Mouse (Mus musculus): ENCODE measurements around the gene Sesn1.

DNA sequence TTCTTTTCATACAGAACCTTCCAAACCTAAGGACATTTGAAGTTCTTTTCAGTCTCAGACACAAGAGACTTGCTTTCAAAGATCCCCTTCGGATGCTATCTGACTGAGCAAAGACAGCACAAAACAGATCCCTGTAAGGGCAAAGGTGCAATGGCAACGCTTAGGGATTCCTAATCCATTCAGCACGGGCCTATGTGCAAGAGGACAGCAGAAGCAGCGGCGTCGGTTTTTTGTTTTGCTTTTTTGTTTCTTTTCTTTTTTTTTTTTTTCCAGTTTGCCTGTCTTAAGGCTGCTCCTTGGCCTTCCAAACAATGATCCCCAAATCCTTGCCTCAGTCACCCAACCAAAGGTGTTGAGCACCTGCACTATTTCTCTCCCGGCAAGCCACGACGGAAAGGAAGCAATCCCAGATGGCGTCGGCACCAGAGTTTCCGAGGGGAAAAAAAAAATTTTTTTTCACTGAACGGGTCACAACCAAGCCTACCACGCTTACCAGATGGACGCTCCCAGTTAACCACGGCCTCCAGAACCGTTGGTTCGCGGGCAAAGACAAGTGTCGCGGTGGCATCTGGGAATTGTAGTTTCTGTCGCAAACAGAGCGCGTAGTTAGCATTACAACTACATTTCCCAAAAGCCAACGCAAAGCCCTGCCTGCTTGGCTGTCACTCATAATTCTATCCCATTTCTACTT, 510 bp upstream of the Sesn1 start:
- TF ChIP-seq CTCF (IDR thresholded peaks at IDR 0.05; ENCODE audit: low read depth) (no peak), EP300 (IDR thresholded peaks at IDR 0.05; ENCODE audit: low read depth) (no peak; the same call in 1 of the 2 replicates)

Measured in liver, postnatal 0 days (tissue).